9 mouse cellular contexts compared by ENCODE assay signal in genomic region chr1:45864564-45865014, GRCm38 (mm10). TPM values are rescaled to one million over a fixed set of nuclear protein-coding genes. Genes with fewer than 3 reads are reported as not detected.
DNase-seq lines count a peak whose midpoint lies in the region; ATAC-seq and TF ChIP-seq lines count a peak whose summit lies in the region.
"Had no signal": no experiment of that assay in that cellular context is flagged by ENCODE, and none has a peak within 500 bp of the region (broad histone marks: within the 10 kb centered on the region; RNA-seq: fewer than 3 reads in every experiment).

No protein-coding gene starts in this region.

- 26% methylated on average over 4 of the region's 4 CpGs for WGBS in heart, postnatal 0 days
- 30% methylated on average over 4 of the region's 4 CpGs for WGBS in limb, embryonic 13.5 days
- WGBS in forebrain, embryonic 15.5 days, result 63% methylated on average over 4 of the region's 4 CpGs
- 78% methylated on average over 4 of the region's 4 CpGs for WGBS in neural tube, embryonic 15.5 days

- no peak overlapping the region for H3K9ac ChIP-seq in heart, postnatal 0 days (replicated peaks; ENCODE audit: low read depth, low read length)
- no peak overlapping the region for H3K9ac ChIP-seq in limb, embryonic 13.5 days
- no peak overlapping the region for H3K9ac ChIP-seq in forebrain, embryonic 15.5 days (replicated peaks)
- no peak overlapping the region for H3K9ac ChIP-seq in neural tube, embryonic 15.5 days (replicated peaks)

- H3K4me3 ChIP-seq in heart, postnatal 0 days (ENCODE audit: low read depth, low read length), result no peak overlapping the region
- no peak overlapping the region for H3K4me3 ChIP-seq in limb, embryonic 13.5 days
- H3K4me3 ChIP-seq in forebrain, embryonic 15.5 days, result no peak overlapping the region
- H3K4me3 ChIP-seq in neural tube, embryonic 15.5 days (replicated peaks), result no peak overlapping the region
- no peak overlapping the region for H3K4me3 ChIP-seq in left cerebral cortex, adult 2 months

- in situ Hi-C loops in Patski (cut with MboI; ENCODE audit: low pct_unique_long_range_greater_than_20kb), result no loop called here

- 0 out of 2 replicates have a peak overlapping the region, but pooled peaks have one; percentile 25 for H3K27ac ChIP-seq in heart, postnatal 0 days (ENCODE audit: low read depth)
- peak overlapping the region; percentile 61 for H3K27ac ChIP-seq in limb, embryonic 13.5 days
- no peak overlapping the region for H3K27ac ChIP-seq in forebrain, embryonic 15.5 days (replicated peaks)
- H3K27ac ChIP-seq in neural tube, embryonic 15.5 days (replicated peaks), result no peak overlapping the region
- H3K27ac ChIP-seq in left cerebral cortex, adult 2 months, result no peak overlapping the region

- H3K4me2 ChIP-seq in heart, postnatal 0 days (ENCODE audit: low read depth, low read length), result no peak overlapping the region
- H3K4me2 ChIP-seq in limb, embryonic 13.5 days (replicated peaks), result no peak overlapping the region
- no peak overlapping the region for H3K4me2 ChIP-seq in forebrain, embryonic 15.5 days (replicated peaks)
- H3K4me2 ChIP-seq in neural tube, embryonic 15.5 days, result no peak overlapping the region

- intact Hi-C loops in left cerebral cortex, adult 2 months (cut with DNase I), result no loop called here

- TF ChIP-seq EP300 in heart, postnatal 0 days (IDR thresholded peaks at IDR 0.05; ENCODE audit: low read depth), result 0 out of 2 replicates have a peak, but pooled peaks have one; percentile 45

- H3K4me1 ChIP-seq in heart, postnatal 0 days (ENCODE audit: control insufficient read depth, insufficient read depth), result peaks cover 45% of the 10 kb centered on the region
- peaks cover 26% of the 10 kb centered on the region for H3K4me1 ChIP-seq in limb, embryonic 13.5 days
- no peaks in the 10 kb centered on the region for H3K4me1 ChIP-seq in forebrain, embryonic 15.5 days
- H3K4me1 ChIP-seq in neural tube, embryonic 15.5 days, result no peaks in the 10 kb centered on the region; the same call in 1 of the 2 replicates

- CTCF ChIA-PET in Patski (lab: Charles Lee), result no interaction called here

- no peaks in the 10 kb centered on the region for H3K36me3 ChIP-seq in heart, postnatal 0 days (replicated peaks; ENCODE audit: control insufficient read depth, insufficient read depth, low read length)
- H3K36me3 ChIP-seq in limb, embryonic 13.5 days, result no peaks in the 10 kb centered on the region
- H3K36me3 ChIP-seq in forebrain, embryonic 15.5 days, result no peaks in the 10 kb centered on the region
- H3K36me3 ChIP-seq in neural tube, embryonic 15.5 days, result no peaks in the 10 kb centered on the region

- H3K27me3 ChIP-seq in Patski, result no peaks in the 10 kb centered on the region
- no peaks in the 10 kb centered on the region for H3K27me3 ChIP-seq in heart, postnatal 0 days (ENCODE audit: control insufficient read depth, insufficient read depth, low read length)
- H3K27me3 ChIP-seq in limb, embryonic 13.5 days, result no peaks in the 10 kb centered on the region
- no peaks in the 10 kb centered on the region for H3K27me3 ChIP-seq in forebrain, embryonic 15.5 days
- no peaks in the 10 kb centered on the region for H3K27me3 ChIP-seq in neural tube, embryonic 15.5 days (replicated peaks)

- DNase-seq in 3T3-L1 (ENCODE audit: low read depth, low spot score) (peak; percentile 91), Patski (ENCODE audit: low read depth, low spot score) (peak; percentile 13)
- DNase-seq in heart, postnatal 0 days (ENCODE audit: low spot score), result peak; percentile 50
- no peak for DNase-seq in left cerebral cortex, adult 2 months (ENCODE audit: extremely low spot score in 1 of 2, low spot score in 2 of 2)

- TF ChIP-seq CTCF in Patski (IDR thresholded peaks at IDR 0.05), result no peak
- TF ChIP-seq CTCF in heart, postnatal 0 days (IDR thresholded peaks at IDR 0.05; ENCODE audit: low read depth), result no peak
- no peak for TF ChIP-seq CTCF in left cerebral cortex, adult 2 months (IDR thresholded peaks at IDR 0.05)

- POLR2A ChIA-PET in Patski (lab: Charles Lee), result no interaction called here

- 0 out of 2 replicates have a peak, but pooled peaks cover 3% of the 10 kb centered on the region for H3K9me3 ChIP-seq in heart, postnatal 0 days (replicated peaks; ENCODE audit: control insufficient read depth, low read length)
- H3K9me3 ChIP-seq in limb, embryonic 13.5 days, result no peaks in the 10 kb centered on the region
- no peaks in the 10 kb centered on the region for H3K9me3 ChIP-seq in forebrain, embryonic 15.5 days
- H3K9me3 ChIP-seq in neural tube, embryonic 15.5 days (replicated peaks), result no peaks in the 10 kb centered on the region; the same call in 1 of the 2 replicates

- peak; percentile 76 for ATAC-seq in Patski
- peak; percentile 55 for ATAC-seq in heart, postnatal 0 days (ENCODE audit: insufficient read depth, low read depth)
- ATAC-seq in limb, embryonic 13.5 days (ENCODE audit: low FRiP score, low read depth), result peak; percentile 54
- no peak for ATAC-seq in forebrain, embryonic 15.5 days (replicated peaks)
- no peak for ATAC-seq in neural tube, embryonic 15.5 days (ENCODE audit: low FRiP score)

RNA-seq across cellular contexts. Expression of gene Gm5269, which starts 25.5 kb away (rescaled TPM):
- not detected for polyA plus RNA-seq in Patski (2021)
- total RNA-seq in heart, postnatal 0 days (2014; rRNA removed; ENCODE audit: low replicate concordance), result not detected in 2 replicates
- not detected in 2 replicates for polyA plus RNA-seq in heart, postnatal 0 days (2015; fragmentation: Nextera tagmentation; extraction: Ambion mirVana)
- not detected in 2 replicates for polyA plus RNA-seq in limb, embryonic 13.5 days (2015; fragmentation: Nextera tagmentation; extraction: Ambion mirVana)
- polyA plus RNA-seq in forebrain, embryonic 15.5 days (2015; fragmentation: Nextera tagmentation; extraction: Ambion mirVana), result not detected in 2 replicates
- not detected in 2 replicates for polyA plus RNA-seq in neural tube, embryonic 15.5 days (2015; fragmentation: Nextera tagmentation; extraction: Ambion mirVana)
- total RNA-seq in left cerebral cortex, adult 2 months (2021), result not detected
- total RNA-seq: layer of hippocampus, adult 8-10 months had no signal
- polyA plus RNA-seq: embryonic facial prominence, embryonic 11.5 days had no signal

Comparison
In these comparisons a context has a peak if more than half of its experiments do, and no peak if none do; other contexts are left out.
1. DNase-seq: peak in 3T3-L1 (single experiment), Patski (single experiment) and heart, postnatal 0 days (single experiment); none in left cerebral cortex, adult 2 months (0 of 2).
2. ATAC-seq: peak in Patski (single experiment), heart, postnatal 0 days (single experiment) and limb, embryonic 13.5 days (single experiment); none in forebrain, embryonic 15.5 days (single experiment) and neural tube, embryonic 15.5 days (single experiment).
3. H3K27ac ChIP-seq: peak in heart, postnatal 0 days (single experiment) and limb, embryonic 13.5 days (single experiment); none in forebrain, embryonic 15.5 days (single experiment), neural tube, embryonic 15.5 days (single experiment) and left cerebral cortex, adult 2 months (single experiment).